Mouse (Mus musculus): Measurements from ENCODE around the gene C130060K24Rik. TPM values are rescaled to one million over a fixed set of nuclear protein-coding genes. Genes with fewer than 3 reads are reported as not detected.

C130060K24Rik gene
- polyA plus RNA-seq, 1 experiment = not detected

- WGBS = 29% methylated on average over 2 of the region's 2 CpGs
- H3K4me1 ChIP-seq (ENCODE audit: control insufficient read depth, insufficient read depth, insufficient read length) = no peaks in the 10 kb centered on the region
These were observed 5.0 kb upstream of the C130060K24Rik start for GRCm38 (mm10) chr6:65375918-65376317.

GRCm38 (mm10) chr6:65421888-65422287 lies 41.0 kb downstream of the C130060K24Rik start:
- H3K27me3 ChIP-seq (ENCODE audit: control insufficient read depth, insufficient read depth, low read length) = no peaks in the 10 kb centered on the region
- no peaks in the 10 kb centered on the region for H3K4me1 ChIP-seq (ENCODE audit: control insufficient read depth, insufficient read depth, insufficient read length)
- DNase-seq (ENCODE audit: low read depth in 1 of 2, low spot score in 2 of 2) = no peak
- H3K36me3 ChIP-seq (ENCODE audit: control insufficient read depth, insufficient read depth, low read length) = no peaks in the 10 kb centered on the region
- 72% methylated on average over 1 of the region's 1 CpGs for WGBS
- no peak overlapping the region for H3K27ac ChIP-seq (ENCODE audit: insufficient read depth, low read length)
- no peak overlapping the region for H3K4me3 ChIP-seq (ENCODE audit: extremely low read depth, insufficient read depth, insufficient read length)
- TF ChIP-seq POLR2A (IDR thresholded peaks at IDR 0.05; ENCODE audit: low read depth, low read length) (no peak), CTCF (IDR thresholded peaks at IDR 0.05; ENCODE audit: extremely low read depth, insufficient read depth, insufficient read length, insufficient replicate concordance) (no peak)

More at GRCm38 (mm10) chr6:65375918-65376317, 5.0 kb upstream of the C130060K24Rik start:
- H3K36me3 ChIP-seq (ENCODE audit: control insufficient read depth, insufficient read depth, low read length) = no peaks in the 10 kb centered on the region
- DNase-seq (ENCODE audit: low read depth in 1 of 2, low spot score in 2 of 2) = no peak
- no peak for TF ChIP-seq POLR2A (IDR thresholded peaks at IDR 0.05; ENCODE audit: low read depth, low read length)
- no peak for TF ChIP-seq CTCF (IDR thresholded peaks at IDR 0.05; ENCODE audit: extremely low read depth, insufficient read depth, insufficient read length, insufficient replicate concordance)
- H3K27me3 ChIP-seq (ENCODE audit: control insufficient read depth, insufficient read depth, low read length) = peaks cover 1% of the 10 kb centered on the region; the same call in 1 of the 2 replicates
- no peak overlapping the region for H3K4me3 ChIP-seq (ENCODE audit: extremely low read depth, insufficient read depth, insufficient read length)
- no peak overlapping the region for H3K27ac ChIP-seq (ENCODE audit: insufficient read depth, low read length)

- H3K4me3 ChIP-seq (ENCODE audit: extremely low read depth, insufficient read depth, insufficient read length) = no peak overlapping the region
- H3K4me1 ChIP-seq (ENCODE audit: control insufficient read depth, insufficient read depth, insufficient read length) = no peaks in the 10 kb centered on the region
- WGBS = 88% methylated on average over 8 of the region's 8 CpGs
- H3K36me3 ChIP-seq (ENCODE audit: control insufficient read depth, insufficient read depth, low read length) = no peaks in the 10 kb centered on the region
- DNase-seq (ENCODE audit: low read depth in 1 of 2, low spot score in 2 of 2) = no peak
- H3K27me3 ChIP-seq (ENCODE audit: control insufficient read depth, insufficient read depth, low read length) = no peaks in the 10 kb centered on the region
- no peak overlapping the region for H3K27ac ChIP-seq (ENCODE audit: insufficient read depth, low read length)
- TF ChIP-seq POLR2A (IDR thresholded peaks at IDR 0.05; ENCODE audit: low read depth, low read length) = no peak
These were observed 46.2 kb downstream of the C130060K24Rik start for GRCm38 (mm10) chr6:65427065-65427464.

GRCm38 (mm10) chr6:65433159-65433558 lies 52.3 kb downstream of the C130060K24Rik start:
- Histone ChIP-seq H3K4me3 (ENCODE audit: extremely low read depth, insufficient read depth, insufficient read length) (no peak overlapping the region), H3K27ac (ENCODE audit: insufficient read depth, low read length) (no peak overlapping the region), H3K36me3 (ENCODE audit: control insufficient read depth, insufficient read depth, low read length) (no peaks in the 10 kb centered on the region), H3K27me3 (ENCODE audit: control insufficient read depth, insufficient read depth, low read length) (no peaks in the 10 kb centered on the region), H3K4me1 (ENCODE audit: control insufficient read depth, insufficient read depth, insufficient read length) (no peaks in the 10 kb centered on the region)
- WGBS = 51% methylated on average over 5 of the region's 5 CpGs
- DNase-seq (ENCODE audit: low read depth in 1 of 2, low spot score in 2 of 2) = no peak
- TF ChIP-seq CTCF (IDR thresholded peaks at IDR 0.05; ENCODE audit: extremely low read depth, insufficient read depth, insufficient read length, insufficient replicate concordance) (no peak), POLR2A (IDR thresholded peaks at IDR 0.05; ENCODE audit: low read depth, low read length) (no peak)

GRCm38 (mm10) chr6:65453465-65453864 lies 72.6 kb downstream of the C130060K24Rik start:
- H3K27ac ChIP-seq (ENCODE audit: insufficient read depth, low read length) = no peak overlapping the region
- H3K27me3 ChIP-seq (ENCODE audit: control insufficient read depth, insufficient read depth, low read length) = no peaks in the 10 kb centered on the region
- no peaks in the 10 kb centered on the region for H3K36me3 ChIP-seq (ENCODE audit: control insufficient read depth, insufficient read depth, low read length)
- no peak for DNase-seq (ENCODE audit: low read depth in 1 of 2, low spot score in 2 of 2)
- TF ChIP-seq CTCF (IDR thresholded peaks at IDR 0.05; ENCODE audit: extremely low read depth, insufficient read depth, insufficient read length, insufficient replicate concordance) (no peak), POLR2A (IDR thresholded peaks at IDR 0.05; ENCODE audit: low read depth, low read length) (no peak)
- no peaks in the 10 kb centered on the region for H3K4me1 ChIP-seq (ENCODE audit: control insufficient read depth, insufficient read depth, insufficient read length)
- H3K4me3 ChIP-seq (ENCODE audit: extremely low read depth, insufficient read depth, insufficient read length) = no peak overlapping the region

GRCm38 (mm10) chr6:65465294-65465693 lies 84.4 kb downstream of the C130060K24Rik start:
- no peak overlapping the region for H3K4me3 ChIP-seq (ENCODE audit: extremely low read depth, insufficient read depth, insufficient read length)
- no peak for DNase-seq (ENCODE audit: low read depth in 1 of 2, low spot score in 2 of 2)
- TF ChIP-seq POLR2A (IDR thresholded peaks at IDR 0.05; ENCODE audit: low read depth, low read length) (no peak), CTCF (IDR thresholded peaks at IDR 0.05; ENCODE audit: extremely low read depth, insufficient read depth, insufficient read length, insufficient replicate concordance) (no peak)
- H3K36me3 ChIP-seq (ENCODE audit: control insufficient read depth, insufficient read depth, low read length) = no peaks in the 10 kb centered on the region
- no peak overlapping the region for H3K27ac ChIP-seq (ENCODE audit: insufficient read depth, low read length)
- no peaks in the 10 kb centered on the region for H3K27me3 ChIP-seq (ENCODE audit: control insufficient read depth, insufficient read depth, low read length)
- 88% methylated on average over 1 of the region's 1 CpGs for WGBS
- H3K4me1 ChIP-seq (ENCODE audit: control insufficient read depth, insufficient read depth, insufficient read length) = no peaks in the 10 kb centered on the region

- Histone ChIP-seq H3K36me3 (ENCODE audit: control insufficient read depth, insufficient read depth, low read length) (no peaks in the 10 kb centered on the region), H3K27ac (ENCODE audit: insufficient read depth, low read length) (no peak overlapping the region), H3K4me3 (ENCODE audit: extremely low read depth, insufficient read depth, insufficient read length) (no peak overlapping the region), H3K27me3 (ENCODE audit: control insufficient read depth, insufficient read depth, low read length) (no peaks in the 10 kb centered on the region), H3K4me1 (ENCODE audit: control insufficient read depth, insufficient read depth, insufficient read length) (no peaks in the 10 kb centered on the region)
- no peak for TF ChIP-seq CTCF (IDR thresholded peaks at IDR 0.05; ENCODE audit: extremely low read depth, insufficient read depth, insufficient read length, insufficient replicate concordance)
- TF ChIP-seq POLR2A (IDR thresholded peaks at IDR 0.05; ENCODE audit: low read depth, low read length) = no peak
- no peak for DNase-seq (ENCODE audit: low read depth in 1 of 2, low spot score in 2 of 2)
- 89% methylated on average over 5 of the region's 5 CpGs for WGBS
These were observed 89.4 kb downstream of the C130060K24Rik start for GRCm38 (mm10) chr6:65470320-65470719.
